Mouse (Mus musculus) E14TG2a.4 (cell line): ENCODE measurements around the gene Fscn3.

Source experiments
- H3K27me3 ChIP-seq: 2 replicates; pipeline ENCODE4 v1.6.1; 2014; ENCODE audit warnings: low read length, control low read depth; ENCODE audit not compliant: insufficient read depth
- H3K36me3 ChIP-seq: 2 replicates; pipeline ENCODE4 v1.6.1; 2014; ENCODE audit warnings: low read length, control low read depth; ENCODE audit not compliant: insufficient read depth
- H3K4me1 ChIP-seq: replicated peaks from 2 replicates; pipeline ENCODE4 v1.6.1; 2014; ENCODE audit warnings: low read depth, low read length, control low read depth
- H3K4me3 ChIP-seq: replicated peaks from 2 replicates; pipeline ENCODE4 v1.5.1; 2014; ENCODE audit warnings: mild to moderate bottlenecking, low read length
- H3K9me3 ChIP-seq: 2 replicates; pipeline ENCODE4 v1.6.1; 2014; ENCODE audit warnings: low read length, control low read depth
- CTCF ChIP-seq: conservative IDR thresholded peaks from 2 replicates; pipeline ENCODE4 v1.5.1; 2014; ENCODE audit warnings: low read length
- NANOG ChIP-seq: IDR thresholded peaks from 2 replicates; pipeline ENCODE4 v1.6.1; 2014; ENCODE audit warnings: borderline replicate concordance, low read length, mixed read lengths
- POU5F1 ChIP-seq: IDR thresholded peaks from 2 replicates; pipeline ENCODE4 v1.6.1; 2014; ENCODE audit warnings: low read length, borderline replicate concordance

The Fscn3 gene

DNA sequence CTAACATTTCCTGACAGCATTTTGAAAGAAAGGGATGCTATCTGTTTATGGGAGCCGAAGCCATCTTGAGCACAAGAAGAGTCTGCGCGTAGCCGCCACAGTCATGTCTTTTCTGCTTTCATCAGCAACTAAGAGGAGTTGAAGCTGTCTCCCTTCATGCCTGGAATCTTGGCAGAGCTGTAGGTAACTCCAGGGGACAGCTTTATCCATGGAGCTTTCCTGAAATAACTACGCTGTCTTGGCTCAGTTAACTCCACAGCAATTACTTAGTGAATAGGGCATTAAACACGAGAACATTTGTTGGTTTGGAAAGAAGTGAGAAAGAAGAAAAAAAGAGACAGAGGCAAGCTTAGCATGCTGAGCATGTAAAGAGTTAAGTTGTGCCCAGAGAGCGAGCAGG is 20.3 kb downstream of the Fscn3 start:
- Histone ChIP-seq H3K27me3 (peaks cover 63% of the 10 kb centered on the region), H3K9me3 (peaks cover 13% of the 10 kb centered on the region), H3K4me3 (no peak overlapping the region), H3K36me3 (no peaks in the 10 kb centered on the region), H3K4me1 (peaks cover 11% of the 10 kb centered on the region)
- TF ChIP-seq CTCF (no peak), POU5F1 (no peak), NANOG (no peak)

GRCm38 (mm10) chr6:28449253-28449652 is 21.7 kb downstream of the Fscn3 start, which contains the start of gene Pax4:
Pax4 (minus strand) TSS chr6:28449353.
- TF ChIP-seq POU5F1 (no peak), NANOG (no peak), CTCF (no peak)
- H3K9me3 ChIP-seq: peaks cover 26% of the 10 kb centered on the region
- H3K36me3 ChIP-seq: no peaks in the 10 kb centered on the region
- H3K4me1 ChIP-seq: peaks cover 11% of the 10 kb centered on the region
- no peak within 1 kb of the TSS for H3K4me3 ChIP-seq
- H3K27me3 ChIP-seq: peaks cover 56% of the 10 kb centered on the region

GRCm38 (mm10) chr6:28450481-28450880 is 22.9 kb downstream of the Fscn3 start:
- Histone ChIP-seq H3K4me3 (peak overlapping the region; percentile 72), H3K36me3 (no peaks in the 10 kb centered on the region), H3K27me3 (peaks cover 50% of the 10 kb centered on the region), H3K9me3 (peaks cover 36% of the 10 kb centered on the region), H3K4me1 (peaks cover 11% of the 10 kb centered on the region)
- TF ChIP-seq CTCF: no peak; the same call in 1 of the 2 replicates
- TF ChIP-seq POU5F1: no peak
- no peak for TF ChIP-seq NANOG

- Histone ChIP-seq H3K4me1 (peaks cover 11% of the 10 kb centered on the region), H3K27me3 (peaks cover 47% of the 10 kb centered on the region), H3K4me3 (peak overlapping the region; percentile 72), H3K36me3 (no peaks in the 10 kb centered on the region), H3K9me3 (peaks cover 40% of the 10 kb centered on the region)
- TF ChIP-seq NANOG (no peak), CTCF (no peak), POU5F1 (no peak)
Measured at GRCm38 (mm10) chr6:28450977-28451376, 23.4 kb downstream of the Fscn3 start.

DNA sequence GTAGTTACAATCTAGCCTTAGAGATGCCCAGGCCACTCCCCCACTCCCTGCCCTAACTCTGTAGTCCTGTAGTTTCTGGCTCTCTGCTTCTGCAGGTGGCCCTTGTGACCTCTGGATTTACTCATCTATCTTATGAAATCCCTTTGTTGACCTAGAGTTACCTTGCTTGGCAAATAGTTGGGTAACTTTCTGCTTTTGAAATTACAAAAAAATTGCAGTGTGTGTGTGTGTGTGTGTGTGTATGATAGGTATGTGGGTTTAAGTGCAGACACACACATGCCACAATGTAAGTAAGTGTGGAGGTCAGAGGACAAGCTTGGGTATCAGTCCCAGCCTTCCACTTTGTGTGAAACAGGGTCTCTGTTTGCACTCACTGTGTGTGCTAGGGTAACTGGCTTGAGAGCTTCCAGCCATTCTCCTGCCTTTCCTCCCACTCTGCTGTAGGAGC is 31.7 kb downstream of the Fscn3 start:
- H3K9me3 ChIP-seq: peaks cover 79% of the 10 kb centered on the region
- H3K36me3 ChIP-seq: no peaks in the 10 kb centered on the region
- TF ChIP-seq POU5F1 (no peak), NANOG (no peak), CTCF (no peak)
- H3K27me3 ChIP-seq: 0 out of 2 replicates have a peak, but pooled peaks cover under 1% of the 10 kb centered on the region
- H3K4me3 ChIP-seq: no peak overlapping the region
- no peaks in the 10 kb centered on the region for H3K4me1 ChIP-seq

DNA sequence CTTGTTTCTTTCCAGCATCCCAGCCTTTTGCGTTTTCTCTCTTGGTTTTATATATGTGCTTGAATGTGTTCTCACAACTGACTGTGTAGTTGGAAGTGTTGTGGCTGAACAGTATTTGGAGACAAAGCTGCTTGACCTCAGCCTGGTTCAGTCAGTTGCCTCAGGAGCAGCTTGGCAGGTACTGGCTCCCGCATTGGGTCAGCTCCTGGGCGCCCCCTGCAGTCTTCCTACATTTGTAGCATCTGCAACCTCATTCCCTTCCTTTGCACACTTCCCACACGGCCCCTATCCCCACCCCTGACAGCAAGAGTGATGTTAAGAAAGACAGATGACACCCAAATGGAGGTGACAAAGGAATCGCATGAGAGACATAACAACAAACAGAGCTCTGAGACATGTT is 32.9 kb downstream of the Fscn3 start:
- Histone ChIP-seq H3K36me3 (no peaks in the 10 kb centered on the region), H3K27me3 (0 out of 2 replicates have a peak, but pooled peaks cover 3% of the 10 kb centered on the region), H3K4me3 (no peak overlapping the region), H3K4me1 (no peaks in the 10 kb centered on the region), H3K9me3 (peaks cover 68% of the 10 kb centered on the region)
- TF ChIP-seq NANOG (no peak), POU5F1 (no peak), CTCF (no peak)

DNA sequence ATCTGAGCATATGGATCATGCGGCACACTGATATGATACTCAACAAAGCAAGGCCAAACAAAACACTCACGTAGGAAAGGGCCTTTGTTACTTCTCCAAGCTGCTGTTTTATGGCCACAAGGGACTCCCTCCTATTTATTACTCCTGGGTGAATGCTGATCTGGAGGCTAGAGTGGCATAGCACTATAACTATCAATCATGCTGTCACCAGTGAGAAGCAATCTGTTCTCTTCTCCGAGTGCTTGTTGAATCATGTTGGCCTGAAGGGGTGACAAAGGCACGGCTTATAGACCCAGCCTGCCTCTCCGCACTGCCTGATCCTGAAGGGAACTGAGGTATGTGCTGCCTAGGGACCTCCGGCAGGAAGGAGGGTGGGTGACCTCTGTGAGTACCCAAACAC is 37.0 kb downstream of the Fscn3 start:
- no peak for TF ChIP-seq CTCF
- no peak for TF ChIP-seq POU5F1
- TF ChIP-seq NANOG: no peak
- Histone ChIP-seq H3K9me3 (peaks cover 32% of the 10 kb centered on the region), H3K27me3 (0 out of 2 replicates have a peak, but pooled peaks cover 3% of the 10 kb centered on the region), H3K4me3 (no peak overlapping the region), H3K36me3 (no peaks in the 10 kb centered on the region), H3K4me1 (no peaks in the 10 kb centered on the region)

DNA sequence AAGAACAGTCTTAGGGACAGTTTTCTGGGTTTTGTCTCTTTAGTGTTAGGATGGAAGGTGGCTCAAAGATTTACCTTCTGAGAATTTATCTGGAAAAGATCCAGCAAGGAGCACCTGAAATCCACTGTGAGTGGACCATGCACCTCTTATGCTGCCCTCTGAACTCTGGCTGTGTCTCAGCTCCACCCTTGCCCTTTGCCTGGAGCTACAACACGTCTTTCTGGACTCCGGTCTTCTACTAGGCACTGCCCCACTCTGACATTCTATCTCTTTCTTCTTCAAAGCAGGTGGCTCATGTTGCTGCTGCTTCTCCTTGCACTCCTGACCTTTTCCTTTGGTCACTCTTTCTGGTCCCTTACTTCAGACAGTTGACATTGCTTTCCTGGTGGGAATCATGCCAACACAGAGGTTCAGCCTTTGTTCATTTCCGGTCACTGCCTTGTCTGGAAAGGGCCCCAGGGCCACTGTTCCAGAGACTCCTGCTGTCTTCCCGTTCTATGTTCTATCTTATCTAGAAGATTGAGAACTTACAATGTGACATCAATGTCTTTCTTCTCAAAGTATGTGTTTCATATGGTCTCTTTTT is 42.5 kb downstream of the Fscn3 start:
- no peaks in the 10 kb centered on the region for H3K27me3 ChIP-seq
- no peaks in the 10 kb centered on the region for H3K4me1 ChIP-seq
- no peak for TF ChIP-seq CTCF

DNA sequence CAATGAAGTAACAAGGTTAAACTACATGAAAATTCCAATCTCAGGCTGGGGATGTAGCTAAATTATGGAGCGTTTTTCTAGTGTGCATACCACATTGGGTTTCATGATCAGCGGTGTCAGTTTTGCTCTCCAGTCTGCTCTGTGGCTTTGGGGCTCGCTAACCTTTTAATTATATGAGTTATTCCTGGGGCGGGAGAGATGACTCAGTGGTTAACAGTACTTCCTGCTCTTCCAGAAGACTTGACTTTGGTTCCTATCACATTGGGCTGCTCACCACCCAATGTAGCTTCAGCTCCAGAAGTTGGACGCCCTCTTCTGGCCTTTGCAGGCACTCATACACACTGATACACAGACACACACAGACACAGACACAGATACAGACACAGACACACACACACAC is 43.0 kb downstream of the Fscn3 start:
- no peaks in the 10 kb centered on the region for H3K4me1 ChIP-seq
- no peaks in the 10 kb centered on the region for H3K36me3 ChIP-seq
- no peaks in the 10 kb centered on the region for H3K27me3 ChIP-seq
- H3K9me3 ChIP-seq: no peaks in the 10 kb centered on the region
- no peak overlapping the region for H3K4me3 ChIP-seq
- TF ChIP-seq POU5F1 (no peak), NANOG (no peak), CTCF (no peak)

More for the DNA sequence above, 42.5 kb downstream of the Fscn3 start:
- H3K36me3 ChIP-seq: no peaks in the 10 kb centered on the region
- H3K9me3 ChIP-seq: no peaks in the 10 kb centered on the region
- no peak overlapping the region for H3K4me3 ChIP-seq
